28 mouse cellular contexts compared by ENCODE assay signal in the genomic region with DNA sequence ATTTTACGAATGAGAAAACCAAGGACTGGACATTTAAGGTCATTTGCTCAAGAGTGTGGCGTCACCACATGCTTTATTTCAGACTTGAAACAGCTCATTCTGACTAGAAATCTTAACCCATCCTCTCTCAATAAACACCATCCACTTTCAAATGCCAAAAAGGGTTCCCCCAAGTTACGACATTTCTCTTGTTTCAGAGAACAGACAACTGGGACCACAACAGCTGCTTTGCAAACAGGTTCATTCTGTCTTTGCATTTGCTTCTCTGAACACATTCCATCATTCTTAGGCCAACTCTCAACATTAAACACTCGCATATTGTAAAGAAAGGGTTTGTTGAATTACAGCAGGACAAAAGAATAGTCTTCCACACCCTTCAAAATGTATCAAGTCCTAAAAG. TPM values are rescaled to one million over a fixed set of nuclear protein-coding genes. Genes with fewer than 3 reads are reported as not detected.
DNase-seq lines count a peak whose midpoint lies in the region; ATAC-seq and TF ChIP-seq lines count a peak whose summit lies in the region.
"Had no signal": no experiment of that assay in that cellular context is flagged by ENCODE, and none has a peak within 500 bp of the region (broad histone marks: within the 10 kb centered on the region; RNA-seq: fewer than 3 reads in every experiment).

No protein-coding gene starts in this region.

- WGBS in liver, embryonic 13.5 days (ENCODE audit: insufficient replicate concordance) = 77% methylated on average over 4 of the region's 4 CpGs
- WGBS in liver, embryonic 11.5 days = 89% methylated on average over 4 of the region's 4 CpGs

- intact Hi-C loops in gastrocnemius, adult 2 months (cut with DNase I) = no loop called here
- intact Hi-C loops in gastrocnemius, postnatal 36 days (cut with DNase I) = no loop called here

- peak overlapping the region; percentile 36 for H3K27ac ChIP-seq in gastrocnemius, adult 2 months
- peak overlapping the region; percentile 31; the same call in 1 of the 2 replicates for H3K27ac ChIP-seq in liver, embryonic 13.5 days
- H3K27ac ChIP-seq in liver, embryonic 11.5 days (ENCODE audit: low read depth, low read length) = no peak overlapping the region
- peak overlapping the region; percentile 37; the same call in 1 of the 2 replicates for H3K27ac ChIP-seq in CH12.LX (ENCODE audit: insufficient read depth, low read depth)
- H3K27ac ChIP-seq: embryonic facial prominence, embryonic 13.5 days; forebrain, embryonic 10.5 days; forebrain, embryonic 13.5 days; heart, adult 2 months; heart, embryonic 10.5 days; heart, embryonic 13.5 days; hindbrain, embryonic 14.5 days; hindbrain, postnatal 0 days had no signal

- no peak for TF ChIP-seq CTCF in gastrocnemius, adult 2 months (IDR thresholded peaks at IDR 0.05)
- no peak for TF ChIP-seq CTCF in CH12.LX (conservative IDR thresholded peaks at IDR 0.05 in 1 of 2, IDR thresholded peaks at IDR 0.05 in 1 of 2; ENCODE audit: low read depth in 2 of 2, low read length in 2 of 2)

- peaks cover 11% of the 10 kb centered on the region; the same call in 1 of the 2 replicates for H3K36me3 ChIP-seq in liver, embryonic 13.5 days
- H3K36me3 ChIP-seq in liver, embryonic 11.5 days (ENCODE audit: control insufficient read depth, insufficient read depth, low read length) = no peaks in the 10 kb centered on the region
- H3K36me3 ChIP-seq in CH12.LX (replicated peaks in 1 of 2; ENCODE audit: control insufficient read depth in 1 of 2, insufficient read depth in 1 of 2, low read length in 1 of 2) = peaks cover 2 to 10% of the 10 kb centered on the region in 2 experiments
- H3K36me3 ChIP-seq: embryonic facial prominence, embryonic 13.5 days; heart, embryonic 10.5 days; heart, embryonic 13.5 days had no signal

- peaks cover 59% of the 10 kb centered on the region for H3K4me1 ChIP-seq in liver, embryonic 13.5 days (replicated peaks)
- peaks cover 6% of the 10 kb centered on the region for H3K4me1 ChIP-seq in liver, embryonic 11.5 days (replicated peaks; ENCODE audit: control insufficient read depth, insufficient read depth, low read length)
- peaks cover 22 to 44% of the 10 kb centered on the region in 2 experiments for H3K4me1 ChIP-seq in CH12.LX (ENCODE audit: control insufficient read depth in 1 of 2, insufficient read depth in 2 of 2)
- H3K4me1 ChIP-seq: embryonic facial prominence, embryonic 13.5 days; forebrain, embryonic 10.5 days had no signal

- no peak for DNase-seq in gastrocnemius, adult 2 months
- DNase-seq in gastrocnemius, postnatal 36 days = no peak
- DNase-seq in liver, embryonic 13.5 days = no peak
- DNase-seq in liver, embryonic 11.5 days (ENCODE audit: low spot score) = no peak
- DNase-seq in CH12.LX (ENCODE audit: extremely low read depth) = no peak
- DNase-seq in Muller cell, postnatal 12 days (ENCODE audit: inconsistent ontology term) = peak; percentile 14
- DNase-seq in thymus, postnatal 25 days = no peak
- DNase-seq: adrenal gland, postnatal 10 days; adrenal gland, postnatal 36 days; B cell, adult 2 months; cerebellum, adult 11 months; cerebellum, adult 2 months; cerebellum, adult 9-11 months; cerebellum, postnatal 25 days; gastrocnemius, postnatal 14 days; heart, adult 2 months; heart, postnatal 14 days; heart, postnatal 4 days had no signal

- no peak for TF ChIP-seq RAD21 in CH12.LX (IDR thresholded peaks at IDR 0.05; ENCODE audit: low read depth, low read length)

- no peaks in the 10 kb centered on the region for H3K27me3 ChIP-seq in liver, embryonic 13.5 days
- H3K27me3 ChIP-seq in liver, embryonic 11.5 days (replicated peaks; ENCODE audit: control insufficient read depth, insufficient read depth, low read length) = no peaks in the 10 kb centered on the region
- no peaks in the 10 kb centered on the region for H3K27me3 ChIP-seq in CH12.LX (replicated peaks)
- H3K27me3 ChIP-seq: embryonic facial prominence, embryonic 13.5 days; forebrain, embryonic 13.5 days; heart, embryonic 13.5 days; Patski had no signal

- H3K4me2 ChIP-seq in liver, embryonic 13.5 days = no peak overlapping the region
- H3K4me2 ChIP-seq in liver, embryonic 11.5 days = no peak overlapping the region
- H3K4me2 ChIP-seq in CH12.LX (ENCODE audit: insufficient read depth, low read depth, poor library complexity, severe bottlenecking) = peak overlapping the region; percentile 76; the same call in 1 of the 2 replicates
- H3K4me2 ChIP-seq: embryonic facial prominence, embryonic 13.5 days; forebrain, embryonic 13.5 days; hindbrain, embryonic 14.5 days had no signal

- dilution Hi-C loops in CH12.LX (cut with MboI; ENCODE audit: extremely low pct_ligation_motif_present, extremely low pct_unique_long_range_greater_than_20kb, low sequenced_read_pairs) = no loop called here

- no peak for TF ChIP-seq EP300 in CH12.LX (IDR thresholded peaks at IDR 0.05; ENCODE audit: low read length)

- no peak overlapping the region for H3K9ac ChIP-seq in liver, embryonic 13.5 days
- H3K9ac ChIP-seq in liver, embryonic 11.5 days (ENCODE audit: low read depth, low read length) = no peak overlapping the region
- peak overlapping the region; percentile 65 for H3K9ac ChIP-seq in CH12.LX (ENCODE audit: insufficient read depth, low read depth)
- H3K9ac ChIP-seq: embryonic facial prominence, embryonic 13.5 days; forebrain, embryonic 13.5 days; heart, embryonic 13.5 days; hindbrain, embryonic 14.5 days had no signal

- H3K9me3 ChIP-seq in liver, embryonic 13.5 days (replicated peaks) = no peaks in the 10 kb centered on the region
- no peaks in the 10 kb centered on the region for H3K9me3 ChIP-seq in liver, embryonic 11.5 days (ENCODE audit: control insufficient read depth, low read length)
- no peaks in the 10 kb centered on the region for H3K9me3 ChIP-seq in CH12.LX (replicated peaks; ENCODE audit: low read length)
- H3K9me3 ChIP-seq: embryonic facial prominence, embryonic 13.5 days; forebrain, embryonic 10.5 days; forebrain, embryonic 13.5 days; heart, embryonic 10.5 days; heart, embryonic 13.5 days had no signal

- no peak for TF ChIP-seq POLR2A in CH12.LX (IDR thresholded peaks at IDR 0.05; ENCODE audit: low read depth, low read length)

- no peak overlapping the region for H3K4me3 ChIP-seq in gastrocnemius, adult 2 months
- no peak overlapping the region for H3K4me3 ChIP-seq in liver, embryonic 13.5 days (replicated peaks)
- no peak overlapping the region for H3K4me3 ChIP-seq in liver, embryonic 11.5 days (ENCODE audit: low read depth, low read length)
- H3K4me3 ChIP-seq in CH12.LX (replicated peaks in 1 of 3; ENCODE audit: low read depth in 2 of 3, low read length in 2 of 3, poor library complexity in 1 of 3) = no peak overlapping the region
- H3K4me3 ChIP-seq: embryonic facial prominence, embryonic 13.5 days; forebrain, embryonic 10.5 days; forebrain, embryonic 13.5 days; heart, adult 2 months; heart, embryonic 10.5 days; heart, embryonic 13.5 days had no signal

- in situ Hi-C loops in CH12.LX (cut with MboI; ENCODE audit: low pct_ligation_motif_present, low pct_unique_long_range_greater_than_20kb, low sequenced_read_pairs) = no loop called here

- H3K79me2 ChIP-seq in CH12.LX (replicated peaks; ENCODE audit: control insufficient read depth, extremely low read depth, insufficient read depth, poor library complexity, severe bottlenecking) = peaks cover 8% of the 10 kb centered on the region; the same call in 1 of the 2 replicates

- no peak for ATAC-seq in liver, embryonic 13.5 days (ENCODE audit: low read depth)
- no peak for ATAC-seq in liver, embryonic 11.5 days (replicated peaks; ENCODE audit: low FRiP score)
- ATAC-seq: forebrain, embryonic 13.5 days; forebrain, embryonic 16.5 days; hindbrain, postnatal 0 days; inflammation-experienced regulatory T-cells, adult 6 months; Patski had no signal

TF ChIP-seq in CH12.LX, 34 proteins besides CTCF, POLR2A, EP300 and RAD21:
- 0 out of 2 replicates have a peak, but pooled peaks have one; percentile 18 for TF ChIP-seq RCOR1 (conservative IDR thresholded peaks at IDR 0.05; ENCODE audit: low read depth, low read length)
- TF ChIP-seq ZC3H11A (IDR thresholded peaks at IDR 0.05; ENCODE audit: low read depth, low read length) = no peak
- no peak for TF ChIP-seq E2F4 (IDR thresholded peaks at IDR 0.05; ENCODE audit: insufficient replicate concordance, low read depth, low read length)
- no peak for TF ChIP-seq MAX (IDR thresholded peaks at IDR 0.05; ENCODE audit: low read length)
- TF ChIP-seq SIN3A (IDR thresholded peaks at IDR 0.05; ENCODE audit: low read length) = no peak
- no peak for TF ChIP-seq NELFE (IDR thresholded peaks at IDR 0.05; ENCODE audit: low read depth, low read length)
- no peak for TF ChIP-seq HCFC1 (IDR thresholded peaks at IDR 0.05; ENCODE audit: low read depth, low read length)

RNA-seq across cellular contexts. Expression of a gene that starts 11.8 kb away (rescaled TPM):
- total RNA-seq in gastrocnemius, adult 2 months (2021) = 10 to 100 TPM; 14.4 to 20.1 TPM
- total RNA-seq in gastrocnemius, postnatal 36 days (2021) = 10 to 100 TPM; 14.2 to 18.0 TPM
- polyA plus RNA-seq in liver, embryonic 13.5 days (2015; fragmentation: Nextera tagmentation; extraction: Ambion mirVana) = 16.6 and 18.5 TPM in 2 replicates
- 22.3 and 25.1 TPM in 2 replicates for polyA plus RNA-seq in liver, embryonic 11.5 days (2014; fragmentation: Nextera tagmentation; extraction: Ambion mirVana)
- 10.7 and 15.2 TPM in 2 replicates for total RNA-seq in CH12.LX (2012; rRNA removed)
- 16.7 and 19.3 TPM in 2 replicates for total RNA-seq in CH12.LX (2014; rRNA removed)
- polyA plus RNA-seq in CH12.LX (2012; ENCODE audit: insufficient read length, low read depth) = 13.6 TPM in 2 replicates
